Mouse (Mus musculus) Muller cell, postnatal 12 days (primary cell): ENCODE measurements around the gene Ubn2.
"Not testable (repeated sequence)": the region's sequence is repeated elsewhere in the genome, so short reads cannot be mapped to it uniquely, and the experiment has no call there.

Experiments used
- DNase-seq: peaks from one replicate; pipeline ENCODE4 v3.0.0-alpha.2; 2015; ENCODE audit errors: inconsistent ontology term

The Ubn2 gene

GRCm38 (mm10) chr6:38433261-38434033, at the start of gene Ubn2:
Gene Ubn2 (plus strand): TSS chr6:38433950.
- peak; percentile 97 for DNase-seq

GRCm38 (mm10) chr6:38389671-38390070, 44.1 kb upstream of the Ubn2 start:
- DNase-seq, result peak; percentile 26

- DNase-seq, result not testable (repeated sequence)
These were observed 1.3 kb upstream of the Ubn2 start for GRCm38 (mm10) chr6:38432457-38432856.

- DNase-seq, result peak; percentile 65
These were observed 589 bp downstream of the Ubn2 start for GRCm38 (mm10) chr6:38434055-38435023.

GRCm38 (mm10) chr6:38443842-38444241, 10.1 kb downstream of the Ubn2 start:
- DNase-seq, result no peak

GRCm38 (mm10) chr6:38448295-38448694, 14.5 kb downstream of the Ubn2 start:
- DNase-seq, result no peak

GRCm38 (mm10) chr6:38453049-38453448, 19.3 kb downstream of the Ubn2 start:
- no peak for DNase-seq

GRCm38 (mm10) chr6:38456425-38456824, 22.7 kb downstream of the Ubn2 start:
- DNase-seq, result not testable (repeated sequence)

GRCm38 (mm10) chr6:38458075-38458474, 24.3 kb downstream of the Ubn2 start:
- no peak for DNase-seq

GRCm38 (mm10) chr6:38469591-38469990, 35.8 kb downstream of the Ubn2 start:
- no peak for DNase-seq

GRCm38 (mm10) chr6:38481694-38482371, 48.1 kb downstream of the Ubn2 start:
- DNase-seq, result peak; percentile 70

GRCm38 (mm10) chr6:38492550-38492949, 58.8 kb downstream of the Ubn2 start:
- no peak for DNase-seq

- DNase-seq, result no peak
These were observed 61.9 kb downstream of the Ubn2 start for GRCm38 (mm10) chr6:38495641-38496040.

GRCm38 (mm10) chr6:38512096-38512495, 78.3 kb downstream of the Ubn2 start:
- no peak for DNase-seq

GRCm38 (mm10) chr6:38512830-38513229, 79.1 kb downstream of the Ubn2 start:
- DNase-seq, result no peak

GRCm38 (mm10) chr6:38515201-38515600, 81.5 kb downstream of the Ubn2 start:
- DNase-seq, result peak; percentile 25

GRCm38 (mm10) chr6:38523851-38524250, 90.1 kb downstream of the Ubn2 start:
- no peak for DNase-seq

GRCm38 (mm10) chr6:38531211-38531820, 97.6 kb downstream of the Ubn2 start:
- no peak for DNase-seq

GRCm38 (mm10) chr6:38532500-38533420, 99.0 kb downstream of the Ubn2 start:
- DNase-seq, result no peak
